Mouse (Mus musculus) small intestine, adult 2 months (tissue): ENCODE measurements around the gene Gm14214.

Experiments
- CTCF ChIP-seq: fragments of 200-500 bp; IDR thresholded peaks from 2 replicates; pipeline ENCODE4 v1.5.1; 2012; ENCODE audit warnings: low read depth, mild to moderate bottlenecking, control low read depth, inconsistent platforms, low read length, moderate library complexity, mixed read lengths; ENCODE audit not compliant: insufficient replicate concordance, insufficient read length; ENCODE audit errors: extremely low read depth
- POLR2A ChIP-seq: fragments of 200-500 bp; IDR thresholded peaks from 2 replicates; pipeline ENCODE4 v1.6.1; 2012; ENCODE audit warnings: low read depth, mild to moderate bottlenecking, control low read depth, inconsistent platforms, low read length, moderate library complexity

DNA sequence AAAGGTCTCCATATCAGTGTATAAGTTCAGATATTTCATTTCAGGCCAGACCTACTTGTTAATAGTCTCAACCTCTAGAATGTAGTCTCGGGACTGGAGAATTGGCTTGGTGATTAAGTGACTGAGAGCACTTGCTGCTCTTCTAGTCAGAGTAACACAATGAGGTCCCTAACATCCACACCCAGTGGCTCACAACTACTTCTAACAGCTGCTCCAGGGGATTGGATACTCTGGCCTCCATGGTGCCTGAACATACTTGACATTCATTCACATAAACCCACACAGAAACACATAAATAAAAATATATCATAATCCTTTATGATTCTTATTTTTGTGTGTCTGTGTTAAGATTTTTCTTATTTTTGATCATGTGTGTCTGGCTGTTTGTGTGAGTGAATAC lies 48.8 kb upstream of the Gm14214 start:
- TF ChIP-seq CTCF: no peak
- TF ChIP-seq POLR2A: no peak
